Mouse (Mus musculus) liver, embryonic 14.5 days (tissue): ENCODE measurements around the gene Rasgef1a. TPM values are rescaled to one million over a fixed set of nuclear protein-coding genes. Genes with fewer than 3 reads are reported as not detected.

Experiments used
- ATAC-seq: fragments of 200-750 bp; cut with Nextera tagmentation; 2 replicates; pipeline ENCODE4 v1.8.0; 2017; ENCODE audit warnings: moderate number of reproducible peaks, mild to moderate bottlenecking, moderate library complexity; ENCODE audit not compliant: insufficient read depth
- DNase-seq, 3 experiments: peaks; one replicate each; pipeline ENCODE4 v3.0.0-alpha.2; 2012 to 2013; ENCODE audit warnings: low read depth in 3 of 3, low spot score in 3 of 3
- H3K27ac ChIP-seq: fragments of 300-500 bp; sonication (generic); 2 replicates; pipeline ENCODE4 v1.5.1; 2014; ENCODE audit warnings: moderate library complexity, mild to moderate bottlenecking, control low read depth, inconsistent platforms
- H3K27me3 ChIP-seq: fragments of 300-500 bp; sonication (generic); 2 replicates; pipeline ENCODE4 v1.6.1; 2014; ENCODE audit warnings: mild to moderate bottlenecking, low read length, moderate library complexity; ENCODE audit not compliant: control insufficient read depth, insufficient read depth
- H3K36me3 ChIP-seq: fragments of 300-500 bp; sonication (generic); replicated peaks from 2 replicates; pipeline ENCODE4 v1.6.1; 2014; ENCODE audit warnings: low read depth; ENCODE audit not compliant: control insufficient read depth, insufficient read depth
- H3K4me1 ChIP-seq, 2 experiments: fragments of 200-500 bp in 1 of 2; fragments of 300-500 bp in 1 of 2; sonication (generic) in 1 of 2; replicated peaks; 2 replicates each; pipeline ENCODE4 v1.6.1; 2012 to 2014; ENCODE audit warnings: antibody characterized with exemption in 1 of 2, inconsistent platforms in 1 of 2, low read length in 1 of 2; ENCODE audit not compliant: control insufficient read depth in 2 of 2, insufficient read depth in 2 of 2
- H3K4me2 ChIP-seq: fragments of 300-500 bp; sonication (generic); 2 replicates; pipeline ENCODE4 v1.6.1; 2014; ENCODE audit warnings: low read depth, mild to moderate bottlenecking, control low read depth, moderate library complexity
- H3K4me3 ChIP-seq, 2 experiments: fragments of 200-500 bp in 1 of 2; fragments of 300-500 bp in 1 of 2; sonication (generic) in 1 of 2; 2 replicates each; pipeline ENCODE4 v1.5.1; 2012 to 2014; ENCODE audit warnings: low read depth in 2 of 2, low read length in 2 of 2, mild to moderate bottlenecking in 2 of 2, control low read depth in 1 of 2, inconsistent platforms in 1 of 2, moderate library complexity in 1 of 2; ENCODE audit not compliant: insufficient read depth in 1 of 2
- H3K9ac ChIP-seq: fragments of 300-500 bp; sonication (generic); replicated peaks from 2 replicates; pipeline ENCODE4 v1.6.1; 2014; ENCODE audit warnings: mild to moderate bottlenecking, control low read depth, moderate library complexity
- H3K9me3 ChIP-seq: fragments of 300-500 bp; sonication (generic); 2 replicates; pipeline ENCODE4 v1.6.1; 2016; ENCODE audit warnings: low read length, mixed read lengths; ENCODE audit not compliant: control insufficient read depth
- CTCF ChIP-seq: IDR thresholded peaks from 2 replicates; pipeline ENCODE4 v1.5.1; 2016; ENCODE audit warnings: antibody characterized with exemption, low read depth, control low read depth
- EP300 ChIP-seq: IDR thresholded peaks from 2 replicates; pipeline ENCODE4 v1.6.1; 2016; ENCODE audit warnings: antibody characterized with exemption, low read depth
- WGBS: fragments of 180-500 bp; shearing (Covaris S2); extraction: QIAGEN DNeasy Blood & Tissue Kit; methylation state at CpG from one replicate; pipeline ENCODE4 v1.1.7; 2014; ENCODE audit not compliant: insufficient replicate concordance; 5-methylcytosine and 5-hydroxymethylcytosine counted together
- polyA plus RNA-seq, 2 experiments: library from polyadenylated mRNA; depleted of rRNA in 1 of 2; stranded (reverse) in 1 of 2; unstranded in 1 of 2; fragments of >200 nt; fragmentation: Nextera tagmentation in 1 of 2; extraction: Ambion mirVana in 1 of 2; gene quantifications; 2 replicates each; pipeline versions ENCODE4 v1.2.1 to v1.2.3; 2012 to 2014

Rasgef1a gene
- polyA plus RNA-seq, 2 experiments = 0.04 TPM; not detected in 1

DNA sequence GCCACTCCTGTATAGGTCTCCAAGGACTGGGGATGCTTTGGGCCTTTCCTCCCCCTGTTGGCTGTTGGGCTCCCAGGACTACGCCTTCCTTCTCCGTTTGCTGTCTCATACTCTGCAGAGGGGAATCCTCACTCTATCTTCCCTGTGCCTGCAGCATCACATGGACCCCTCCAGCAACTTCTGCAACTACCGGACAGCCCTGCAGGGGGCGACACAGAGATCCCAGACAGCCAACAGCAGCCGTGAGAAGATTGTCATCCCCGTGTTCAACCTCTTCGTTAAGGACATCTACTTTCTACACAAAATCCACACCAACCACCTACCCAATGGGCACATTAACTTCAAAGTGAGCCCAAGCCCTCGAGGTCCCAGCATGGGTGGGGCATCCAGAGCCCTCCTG, 76.7 kb downstream of the Rasgef1a start:
- Histone ChIP-seq H3K27ac (no peak overlapping the region), H3K4me1 (no peaks in the 10 kb centered on the region), H3K27me3 (no peaks in the 10 kb centered on the region), H3K4me3 (no peak overlapping the region), H3K4me2 (no peak overlapping the region), H3K9me3 (no peaks in the 10 kb centered on the region), H3K36me3 (no peaks in the 10 kb centered on the region), H3K9ac (no peak overlapping the region)
- 41% methylated on average over 8 of the region's 8 CpGs for WGBS
- ATAC-seq (no peak), DNase-seq (no peak)
- TF ChIP-seq EP300 (no peak), CTCF (peak; percentile 67)

DNA sequence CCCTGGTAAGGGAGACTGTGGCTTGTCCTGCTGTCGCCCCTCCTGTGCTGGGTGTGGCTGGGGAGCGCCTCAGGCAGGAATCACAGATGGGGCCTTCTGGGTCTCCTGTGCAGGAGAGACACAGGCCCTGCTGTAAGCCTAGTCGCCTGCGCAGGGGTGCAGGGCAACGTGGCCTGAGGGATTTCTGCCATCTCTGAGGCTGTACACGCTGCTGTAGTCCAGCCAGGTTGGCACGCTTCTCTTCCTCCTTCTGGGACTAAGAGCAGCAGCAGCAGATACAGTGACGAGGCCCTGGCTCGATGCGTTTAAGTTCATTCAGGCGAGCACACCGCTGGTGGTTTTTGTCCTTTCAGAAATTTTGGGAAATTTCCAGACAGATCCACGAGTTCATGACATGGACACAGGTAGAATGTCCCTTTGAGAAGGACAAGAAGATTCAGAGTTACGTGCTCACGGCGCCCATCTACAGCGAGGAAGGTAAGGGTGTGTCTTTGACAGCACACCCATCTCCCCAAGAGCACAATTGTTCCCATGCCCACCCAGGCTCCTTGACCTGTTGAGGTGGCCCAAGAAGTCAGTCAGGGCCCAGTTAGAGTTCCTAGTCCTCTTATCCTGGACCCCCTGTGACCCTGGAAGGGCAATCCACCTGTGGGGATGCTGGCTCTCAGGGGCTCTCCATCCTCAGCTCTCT, 77.7 kb downstream of the Rasgef1a start:
- no peak overlapping the region for H3K4me2 ChIP-seq

DNA sequence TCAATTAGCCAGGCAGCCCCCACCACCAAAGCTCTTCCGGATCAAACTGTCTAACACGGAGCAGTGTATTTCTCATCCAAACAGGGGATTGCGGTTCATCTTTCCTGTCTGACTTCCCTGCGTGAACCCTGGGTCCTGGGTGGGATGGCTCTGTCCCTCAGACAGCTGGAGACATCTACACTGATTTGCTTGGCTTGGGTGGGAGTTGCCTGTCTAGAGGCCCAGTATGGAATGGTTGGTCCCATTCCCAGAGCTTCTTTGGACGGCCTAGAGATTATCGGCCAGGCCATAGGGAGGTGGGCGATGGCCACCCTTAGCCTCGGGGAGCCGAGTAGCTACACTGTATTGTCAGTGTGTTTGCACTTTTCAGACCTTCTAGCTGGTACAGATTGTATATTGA, 79.6 kb downstream of the Rasgef1a start:
- Histone ChIP-seq H3K27ac (no peak overlapping the region), H3K4me2 (no peak overlapping the region), H3K4me3 (no peak overlapping the region), H3K27me3 (no peaks in the 10 kb centered on the region), H3K36me3 (no peaks in the 10 kb centered on the region), H3K9ac (no peak overlapping the region), H3K9me3 (no peaks in the 10 kb centered on the region), H3K4me1 (no peaks in the 10 kb centered on the region)
- DNase-seq (no peak), ATAC-seq (no peak)
- WGBS = 67% methylated on average over 9 of the region's 9 CpGs
- TF ChIP-seq EP300 (no peak), CTCF (no peak)

More for the DNA sequence above, 77.7 kb downstream of the Rasgef1a start:
- Histone ChIP-seq H3K27me3 (no peaks in the 10 kb centered on the region), H3K4me3 (no peak overlapping the region), H3K9ac (no peak overlapping the region), H3K27ac (no peak overlapping the region), H3K4me1 (no peaks in the 10 kb centered on the region), H3K36me3 (no peaks in the 10 kb centered on the region), H3K9me3 (no peaks in the 10 kb centered on the region)
- no peak for TF ChIP-seq EP300
- no peak for TF ChIP-seq CTCF
- ATAC-seq = no peak
- no peak for DNase-seq
- WGBS = 69% methylated on average over 17 of the region's 17 CpGs

DNA sequence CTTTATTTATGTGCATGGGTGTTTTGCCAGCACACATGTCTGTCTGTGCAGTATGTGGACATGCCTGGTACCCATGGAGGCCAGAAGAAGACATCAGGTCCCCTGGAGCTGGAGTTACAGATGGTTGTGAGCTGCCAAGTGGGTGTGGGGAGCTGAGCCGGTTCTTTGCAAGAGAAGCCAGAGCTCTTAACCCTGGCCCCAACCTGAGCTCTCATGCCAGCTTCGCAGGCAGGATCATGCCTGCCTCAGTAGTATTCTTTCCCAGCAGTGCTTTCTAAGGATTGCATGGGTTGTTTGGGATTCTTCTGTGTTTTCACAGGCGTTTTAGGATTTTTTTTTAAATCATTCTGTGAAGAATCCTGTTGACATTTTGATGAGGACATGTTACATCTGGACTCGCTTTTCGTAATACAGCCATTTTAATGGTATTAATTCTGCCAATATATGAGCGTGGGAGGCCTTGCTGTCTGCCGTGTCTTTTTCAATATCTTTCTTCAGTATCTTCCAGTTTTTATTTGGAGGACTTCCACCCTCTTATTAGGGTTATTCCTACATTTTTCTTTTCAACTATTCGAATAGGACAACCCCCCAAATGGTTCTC, 86.6 kb downstream of the Rasgef1a start:
- Histone ChIP-seq H3K27me3 (no peaks in the 10 kb centered on the region), H3K4me1 (no peaks in the 10 kb centered on the region), H3K9ac (no peak overlapping the region), H3K36me3 (no peaks in the 10 kb centered on the region), H3K27ac (no peak overlapping the region), H3K4me2 (no peak overlapping the region), H3K9me3 (no peaks in the 10 kb centered on the region), H3K4me3 (no peak overlapping the region)
- no peak for DNase-seq
- TF ChIP-seq EP300 = no peak
- TF ChIP-seq CTCF = no peak
- 64% methylated on average over 8 of the region's 8 CpGs for WGBS
- no peak for ATAC-seq

GRCm38 (mm10) chr6:118099311-118099802, 88.1 kb downstream of the Rasgef1a start:
- ATAC-seq (no peak), DNase-seq (no peak)
- no peak overlapping the region for H3K4me3 ChIP-seq
- no peaks in the 10 kb centered on the region for H3K4me1 ChIP-seq
- peak; percentile 5; the same call in 1 of the 2 replicates for TF ChIP-seq CTCF
- no peak for TF ChIP-seq EP300
- 30% methylated on average over 2 of the region's 2 CpGs for WGBS
- H3K4me2 ChIP-seq = no peak overlapping the region
- H3K27me3 ChIP-seq = no peaks in the 10 kb centered on the region
- H3K36me3 ChIP-seq = no peaks in the 10 kb centered on the region
- H3K9ac ChIP-seq = no peak overlapping the region
- H3K27ac ChIP-seq = no peak overlapping the region
- no peaks in the 10 kb centered on the region for H3K9me3 ChIP-seq
